Mouse (Mus musculus) B cell, adult 2 months (primary cell): ENCODE data around the gene Pkdcc.

Source experiments
- DNase-seq, 2 experiments: peaks; one replicate each; pipeline ENCODE4 v3.0.0; 2022

Gene Pkdcc

GRCm38 (mm10) chr17:83248467-83248866 is 33.4 kb downstream of the Pkdcc start:
- DNase-seq: no peak

DNA sequence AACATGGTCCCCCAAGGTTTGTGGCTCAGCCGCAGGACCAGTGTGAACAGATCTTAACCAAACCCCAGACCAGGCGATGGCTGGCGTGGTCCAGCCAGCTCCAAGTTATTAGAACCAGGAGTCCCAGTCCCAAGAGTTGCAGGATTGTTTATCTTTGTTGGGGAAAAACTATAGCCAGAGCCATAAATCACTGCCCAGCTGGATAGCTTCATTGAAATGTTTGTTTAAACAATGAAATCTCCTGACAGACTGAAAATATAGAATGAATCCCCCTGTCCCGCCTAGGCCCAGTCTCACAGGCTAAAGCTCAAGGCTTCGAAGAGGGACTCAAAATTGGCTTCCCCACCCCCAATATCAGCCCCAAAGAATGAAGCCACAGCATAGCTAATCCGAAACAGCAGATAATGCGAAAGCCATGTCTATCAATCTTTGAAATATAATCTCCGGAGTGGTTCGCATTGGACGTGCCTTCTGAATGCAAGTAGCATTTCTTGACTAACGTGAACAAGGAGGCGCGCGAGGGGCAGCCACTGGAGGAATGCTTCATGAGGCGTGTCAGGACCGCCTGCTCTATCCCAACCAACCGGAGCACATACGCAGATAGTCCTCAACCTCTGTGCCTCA is 35.9 kb downstream of the Pkdcc start:
- no peak for DNase-seq

DNA sequence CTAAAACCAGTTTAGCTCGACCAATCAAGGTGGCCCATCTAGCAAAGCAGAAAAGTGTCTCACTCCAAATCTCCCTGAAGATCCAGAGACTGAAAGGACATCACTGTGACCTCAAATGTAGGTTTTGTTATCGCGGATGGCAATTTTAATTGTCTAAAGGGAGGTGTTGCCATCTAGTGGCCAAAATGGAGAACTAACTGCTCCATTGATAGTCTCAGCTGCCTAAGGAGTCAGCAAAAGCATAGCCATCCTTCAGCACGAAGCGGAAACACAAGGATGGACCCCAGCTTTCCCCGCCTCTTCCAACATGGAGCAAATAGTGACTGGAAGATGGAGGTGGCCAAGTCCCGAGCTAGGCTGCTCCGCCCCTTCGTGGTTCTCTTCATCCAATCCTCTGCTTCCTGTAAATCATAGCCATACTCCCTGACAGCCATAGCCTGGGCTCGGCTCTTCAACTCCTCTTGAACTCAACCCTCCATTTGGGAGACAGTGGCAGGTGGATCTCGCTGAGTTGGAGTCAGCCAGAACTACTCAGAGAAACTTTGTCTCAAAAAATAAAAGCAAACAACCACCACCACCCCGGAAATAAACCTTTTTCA is 38.1 kb downstream of the Pkdcc start:
- peak; percentile 49 to 53 for DNase-seq

GRCm38 (mm10) chr17:83267202-83268128 is 52.4 kb downstream of the Pkdcc start:
- DNase-seq: peak; percentile 82 to 83

DNA sequence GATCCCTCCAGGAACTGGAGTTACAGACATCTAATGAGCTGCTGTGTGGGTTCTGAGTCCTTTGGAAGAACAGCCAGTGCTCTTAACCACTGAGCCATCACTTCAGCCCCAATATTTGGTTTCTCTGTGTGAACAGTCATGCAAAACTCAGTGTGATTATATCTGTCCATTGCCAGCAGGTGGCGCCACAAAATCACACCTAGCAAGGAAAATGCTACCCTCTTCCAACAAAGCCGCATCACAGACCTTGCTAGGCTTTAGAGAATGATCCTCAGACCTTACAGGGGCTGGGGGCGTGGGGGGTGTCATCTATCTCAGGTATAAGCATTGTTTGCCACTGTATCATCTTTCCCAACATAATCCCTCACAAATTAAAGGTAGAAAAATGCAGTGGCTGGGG is 56.4 kb downstream of the Pkdcc start:
- peak; percentile 91 for DNase-seq

DNA sequence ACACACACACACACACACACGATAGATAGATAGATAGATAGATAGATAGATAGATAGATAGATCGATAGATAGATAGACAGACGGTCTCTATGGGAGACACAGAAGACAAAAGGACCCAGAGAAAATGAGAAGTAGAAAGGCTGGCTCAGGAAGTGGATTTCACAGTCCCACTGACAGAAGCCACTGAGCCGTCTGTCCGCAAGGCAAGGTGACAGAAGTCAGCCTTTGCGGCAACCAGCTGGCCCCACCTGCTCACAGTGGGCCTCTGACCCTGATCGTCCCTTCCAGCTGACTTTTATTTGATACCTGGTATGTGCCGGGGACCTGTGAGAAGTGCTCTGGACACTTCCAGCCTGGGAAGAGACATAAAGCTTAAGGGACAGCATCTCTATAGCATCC is 57.5 kb downstream of the Pkdcc start:
- peak; percentile 39 to 40 for DNase-seq

DNA sequence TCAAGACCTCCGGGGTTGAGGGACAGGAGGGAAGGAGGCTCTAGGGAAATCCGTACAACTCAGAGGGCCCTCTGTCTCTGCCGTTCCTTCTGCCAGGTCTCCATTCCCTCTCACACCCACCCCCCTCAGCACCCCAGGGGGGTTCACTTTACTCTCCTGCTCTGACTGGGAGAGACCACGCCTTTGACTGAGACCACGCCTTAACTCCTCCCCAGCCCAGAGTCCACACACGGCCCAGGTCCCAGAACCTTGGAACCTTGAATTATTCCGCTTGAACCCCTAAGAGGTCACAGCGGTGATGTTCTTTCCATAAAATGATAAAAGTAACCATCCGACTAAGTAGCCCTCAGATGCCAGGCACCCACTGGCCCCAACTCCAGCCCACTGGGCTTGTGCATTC is 58.5 kb downstream of the Pkdcc start:
- no peak for DNase-seq

GRCm38 (mm10) chr17:83274101-83274500 is 59.0 kb downstream of the Pkdcc start:
- no peak for DNase-seq
